Mouse (Mus musculus) fibroblast of lung, adult 2 months (primary cell): ENCODE data around the gene Ppp1r21.
A peak's percentile ranks its signal among the peaks of the same experiment; 100 is the strongest.

Source experiments
- DNase-seq: peaks from one replicate; pipeline ENCODE4 v3.0.0-alpha.2; 2011; ENCODE audit warnings: low read depth

Gene Ppp1r21

DNA sequence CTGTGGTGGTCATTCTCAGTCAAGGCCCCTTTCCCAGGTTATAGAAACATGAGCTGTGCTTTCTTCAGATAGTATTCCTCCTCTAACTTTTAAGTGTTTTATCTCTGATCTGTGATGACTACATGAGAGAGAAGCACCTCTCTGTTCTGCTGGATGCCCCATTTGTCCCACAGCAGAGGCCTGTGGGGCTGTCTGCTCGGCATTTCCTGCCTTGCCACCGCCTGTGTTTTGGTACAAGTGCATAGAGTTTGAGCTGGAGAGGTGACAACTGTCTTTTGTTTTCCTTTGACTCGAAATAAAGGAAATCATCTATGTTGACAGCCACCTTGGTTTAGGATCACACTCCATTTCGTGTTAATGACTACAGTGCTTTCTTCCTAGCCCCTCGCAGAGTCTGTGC is 44.9 kb downstream of the Ppp1r21 start:
- DNase-seq, result no peak

DNA sequence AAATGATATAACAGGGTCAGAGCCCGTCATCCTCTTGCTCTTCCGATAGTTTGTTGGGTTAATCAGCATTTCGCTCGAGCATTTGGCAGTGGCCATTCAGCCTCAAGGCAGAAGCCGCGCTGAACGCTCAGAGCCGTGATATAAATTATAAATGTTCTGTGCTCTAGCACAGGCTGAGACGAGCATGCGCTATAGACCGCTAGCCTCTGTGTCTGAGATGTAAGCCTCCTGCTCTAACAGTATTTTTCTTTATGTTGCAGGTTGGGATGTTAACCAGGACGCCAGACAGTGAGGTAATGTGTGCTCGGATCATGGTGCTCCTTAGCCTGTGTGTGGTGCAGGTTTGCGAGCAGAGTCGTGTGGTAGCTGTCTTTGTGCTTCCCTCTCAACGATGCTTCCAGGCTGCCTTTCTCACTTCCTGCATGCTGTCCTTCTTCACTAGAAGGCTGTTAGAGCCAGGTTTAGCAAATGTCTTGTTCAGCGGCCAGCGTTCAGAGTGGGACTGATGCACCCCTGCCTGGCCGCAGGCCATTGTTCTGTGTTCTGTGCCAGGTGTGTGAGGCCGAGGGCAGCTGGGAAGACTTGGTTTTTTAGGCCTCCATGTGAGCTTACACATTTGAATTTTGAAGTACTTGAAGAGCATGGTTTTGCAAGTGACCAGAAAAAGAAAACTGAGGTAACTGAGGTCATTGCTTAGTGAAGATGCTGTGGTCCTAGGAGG is 48.8 kb downstream of the Ppp1r21 start:
- no peak for DNase-seq

DNA sequence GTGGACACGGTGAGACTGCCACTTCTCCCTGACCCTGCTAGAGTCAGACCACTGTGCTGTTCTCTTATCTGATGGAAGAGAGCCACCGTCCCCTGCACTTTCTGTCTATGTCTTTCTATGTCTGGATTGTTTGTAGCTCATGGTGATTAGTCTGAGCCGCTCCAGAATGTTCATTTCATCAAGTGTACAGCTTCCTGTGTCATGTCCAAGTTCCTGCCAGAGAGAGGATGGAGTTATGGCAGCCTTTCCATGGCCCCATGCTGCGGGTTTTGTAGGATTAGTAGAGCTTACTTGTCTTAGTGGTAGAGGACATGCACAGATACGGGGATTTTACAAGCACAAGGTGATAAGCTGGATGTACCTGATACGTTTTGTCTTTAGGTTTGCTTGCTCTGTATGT is 50.6 kb downstream of the Ppp1r21 start:
- DNase-seq, result no peak

GRCm38 (mm10) chr17:88581511-88582021 is 51.6 kb downstream of the Ppp1r21 start:
- no peak for DNase-seq

GRCm38 (mm10) chr17:88582999-88583398 is 53.1 kb downstream of the Ppp1r21 start:
- no peak for DNase-seq

DNA sequence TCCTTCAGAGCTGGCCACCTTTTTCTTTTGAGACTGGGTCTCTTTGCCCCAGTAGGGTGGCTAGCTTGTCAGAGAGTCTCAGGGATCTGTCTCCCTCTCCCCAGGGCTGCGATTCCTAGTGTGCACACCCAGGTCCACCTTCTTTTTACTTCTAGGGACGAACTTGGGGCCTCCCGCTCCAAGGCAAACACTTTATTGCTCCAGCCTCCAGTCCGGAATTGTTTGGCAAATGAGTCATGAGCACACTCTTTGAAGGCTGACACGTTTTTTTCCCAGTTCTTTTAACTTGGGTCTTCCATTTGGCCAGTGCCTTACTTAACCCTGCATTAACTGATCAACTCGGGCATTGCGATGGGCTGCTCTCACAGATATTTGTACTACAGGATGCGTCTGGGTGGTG is 53.5 kb downstream of the Ppp1r21 start:
- no peak for DNase-seq

DNA sequence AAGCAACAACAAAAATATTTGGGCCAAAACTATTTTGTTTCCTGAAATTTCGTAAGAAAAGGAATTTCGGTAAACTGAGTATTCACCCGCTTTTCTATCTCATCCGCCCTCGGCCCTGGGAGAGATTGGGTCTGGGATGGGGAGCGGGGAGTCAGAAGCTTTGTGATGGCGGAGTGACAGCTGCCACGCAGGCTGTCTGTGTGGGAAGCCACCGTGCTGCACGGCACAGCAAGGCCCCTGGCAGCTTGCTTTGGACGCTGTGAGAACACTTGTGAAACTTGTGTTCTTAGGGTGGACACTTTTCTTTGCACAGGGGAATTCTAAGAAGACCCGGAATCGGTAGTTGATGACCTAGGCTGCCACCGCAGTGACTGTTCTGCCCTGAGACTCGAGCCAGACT is 57.5 kb downstream of the Ppp1r21 start:
- no peak for DNase-seq

DNA sequence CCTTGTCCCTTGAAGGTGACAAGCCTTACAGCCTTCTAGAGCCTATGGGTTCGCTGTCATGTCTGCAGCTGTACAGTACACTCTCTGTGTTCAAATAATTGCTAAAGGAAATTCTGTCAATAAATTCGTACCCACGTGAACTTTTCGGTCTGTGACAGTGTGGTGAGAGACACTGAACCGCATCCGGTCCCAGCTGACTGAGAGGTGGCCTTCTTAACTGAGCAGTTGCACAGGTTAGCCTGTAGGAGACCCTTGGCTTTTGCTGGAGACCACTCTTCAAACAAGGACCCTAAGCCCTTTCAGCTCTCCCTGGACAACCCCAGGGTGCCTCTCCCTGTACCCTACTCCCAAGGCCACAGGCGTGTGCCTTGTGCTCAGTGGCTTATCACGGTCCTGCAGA is 58.3 kb downstream of the Ppp1r21 start:
- DNase-seq, result no peak

DNA sequence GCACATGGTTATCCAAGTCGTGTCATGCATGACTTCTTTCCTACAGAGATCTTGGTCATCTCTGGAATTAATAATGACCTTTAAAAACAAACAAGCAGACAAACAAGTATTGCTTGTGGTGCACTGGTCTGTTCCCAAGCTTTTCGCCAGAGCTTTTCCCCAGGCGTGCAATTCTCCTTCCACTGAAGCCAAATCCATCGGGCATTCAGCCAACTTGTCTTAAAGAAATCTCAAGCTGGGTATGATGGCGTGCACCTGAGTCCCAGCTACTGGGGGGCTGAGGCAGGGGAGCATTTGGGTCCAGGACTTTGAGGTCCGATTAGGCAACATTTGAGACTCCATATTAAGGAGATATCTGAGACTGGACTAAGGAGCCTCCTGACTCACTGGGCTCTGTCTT is 60.3 kb downstream of the Ppp1r21 start:
- DNase-seq, result no peak

DNA sequence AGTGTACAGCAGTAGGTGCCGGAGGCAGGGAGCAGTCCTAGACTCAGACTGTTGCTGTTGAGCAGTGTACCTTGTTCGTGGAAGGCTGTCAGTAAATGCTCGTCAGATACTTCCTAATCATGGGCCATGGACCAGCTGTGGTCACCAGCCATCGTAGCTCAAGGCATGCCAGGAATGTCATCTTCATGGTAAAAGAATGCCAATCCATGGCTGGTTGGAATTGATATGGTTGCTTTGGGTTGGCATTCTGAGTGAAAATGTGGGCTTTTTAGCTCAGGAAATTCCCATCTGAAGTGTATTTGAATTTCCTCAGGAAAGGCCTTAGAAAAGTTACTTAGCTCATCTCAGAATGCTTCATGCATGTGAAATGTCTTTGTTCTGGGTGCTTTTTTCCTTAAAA is 65.2 kb downstream of the Ppp1r21 start:
- DNase-seq, result no peak

DNA sequence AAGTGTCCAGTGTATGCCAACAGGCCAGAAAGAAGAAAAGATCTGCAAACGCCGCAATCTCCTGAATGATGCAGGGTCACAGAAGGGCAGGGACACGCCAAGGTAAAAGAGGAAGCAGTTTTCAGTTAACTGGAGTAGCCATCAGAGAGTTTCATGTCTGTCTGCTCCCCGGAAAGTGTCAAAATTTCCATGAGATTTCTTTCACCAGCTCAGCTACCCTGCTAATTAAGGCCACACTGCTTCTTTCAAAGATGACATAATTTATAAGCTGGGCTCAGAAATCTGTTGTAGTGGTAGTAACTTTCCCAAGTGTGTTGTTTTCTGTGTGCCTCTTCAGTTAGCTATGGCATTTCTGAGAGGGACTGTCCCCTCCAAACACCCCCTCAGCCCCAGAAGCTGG is 66.2 kb downstream of the Ppp1r21 start:
- no peak for DNase-seq

- no peak for DNase-seq
Measured at GRCm38 (mm10) chr17:88596544-88597221, 66.8 kb downstream of the Ppp1r21 start.

DNA sequence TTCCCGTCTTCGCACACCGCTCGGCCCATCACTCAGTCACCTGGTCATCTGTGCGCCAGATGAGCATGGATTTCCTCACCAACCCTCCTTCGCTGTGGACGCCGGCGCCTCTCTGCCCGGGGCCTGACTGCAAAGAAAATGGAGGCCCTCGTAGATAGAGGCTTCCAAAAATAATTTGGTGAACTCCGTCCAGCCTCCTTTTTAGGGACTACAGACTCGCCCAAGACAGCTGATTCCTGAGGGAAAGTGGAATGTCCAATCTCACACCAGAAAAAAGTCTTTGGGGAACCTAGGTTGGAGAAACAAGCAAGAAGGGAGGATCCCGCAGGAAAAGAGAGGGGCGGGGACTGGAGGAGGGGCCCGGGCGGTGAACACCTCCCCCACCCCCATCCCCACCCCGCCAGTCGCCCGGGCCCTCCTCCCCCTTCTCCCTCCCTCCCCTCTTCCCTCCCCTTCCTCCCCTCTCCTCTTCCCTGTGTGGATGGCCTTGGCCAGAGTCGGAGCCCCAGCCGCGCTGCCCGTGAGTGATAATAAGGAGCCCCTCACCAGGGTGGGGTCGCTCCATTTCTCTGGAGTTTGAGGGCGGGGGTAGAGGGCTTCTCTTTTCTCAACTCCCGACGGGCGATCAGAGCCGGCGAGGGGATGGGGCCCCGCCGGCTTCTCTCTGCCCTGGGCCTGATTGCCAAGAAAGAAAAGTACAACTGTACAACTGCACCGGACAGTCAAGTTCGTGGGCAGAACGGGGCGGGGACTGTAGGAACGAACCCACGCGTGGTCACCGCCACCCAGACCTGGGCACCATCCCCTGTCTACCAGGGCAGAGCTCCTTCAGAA is 67.5 kb downstream of the Ppp1r21 start, which contains the start of gene Ston1:
Ston1 (plus strand) TSS at position 463 of the 834 bp plus-strand sequence.
- peak; percentile 46 for DNase-seq

GRCm38 (mm10) chr17:88598056-88598420 is 68.1 kb downstream of the Ppp1r21 start:
- no peak for DNase-seq

GRCm38 (mm10) chr17:88598570-88599368 is 68.9 kb downstream of the Ppp1r21 start:
- DNase-seq, result peak; percentile 59

DNA sequence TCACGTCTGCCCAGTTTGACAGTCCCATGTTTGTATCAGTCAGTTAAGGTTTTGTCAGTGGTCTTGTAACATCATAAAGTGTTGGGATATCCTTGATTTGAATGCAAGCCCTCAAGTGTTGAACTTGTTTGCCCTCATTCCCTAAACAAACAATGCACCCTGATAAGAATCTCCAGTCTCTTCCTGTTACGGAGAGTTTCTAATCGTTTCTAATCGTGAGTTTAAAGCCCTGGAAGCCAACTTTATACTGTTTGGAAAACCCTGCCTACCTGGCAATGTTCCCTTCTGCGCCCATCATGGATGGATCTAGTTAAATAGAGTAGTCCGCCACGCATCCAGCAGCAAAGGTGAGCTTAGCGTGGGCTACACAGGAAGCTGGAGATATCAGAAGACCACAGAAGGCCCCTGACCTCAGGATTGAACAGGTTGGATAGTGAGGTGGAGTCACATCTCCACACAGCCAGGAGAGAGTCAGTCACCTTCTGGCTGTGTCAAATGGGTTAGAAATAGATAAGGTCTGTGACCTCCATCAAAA is 70.6 kb downstream of the Ppp1r21 start:
- DNase-seq, result no peak

- no peak for DNase-seq
Measured at GRCm38 (mm10) chr17:88603943-88604342, 74.0 kb downstream of the Ppp1r21 start.

- no peak for DNase-seq
Measured at GRCm38 (mm10) chr17:88606056-88606455, 76.1 kb downstream of the Ppp1r21 start.

DNA sequence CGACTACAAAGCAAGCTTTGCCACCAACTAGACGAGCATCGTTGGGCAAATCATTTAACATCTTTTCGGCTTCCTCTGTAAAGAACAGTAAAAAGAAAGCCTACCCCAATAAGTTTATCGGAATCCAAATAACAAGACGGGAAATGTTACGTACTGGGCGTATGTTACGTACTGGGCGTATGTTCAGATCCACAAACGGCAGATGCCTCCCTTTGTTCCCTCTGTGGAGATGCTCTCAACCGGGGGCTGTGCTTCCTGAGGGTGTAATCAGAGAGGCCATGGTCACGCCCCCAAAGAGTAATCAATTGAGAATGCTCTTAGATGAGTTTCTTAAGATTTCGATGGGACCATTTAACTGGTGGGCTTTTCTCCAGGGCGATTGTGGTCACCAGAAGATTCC is 79.4 kb downstream of the Ppp1r21 start:
- DNase-seq, result no peak

GRCm38 (mm10) chr17:88611057-88611456 is 81.1 kb downstream of the Ppp1r21 start:
- DNase-seq, result no peak

DNA sequence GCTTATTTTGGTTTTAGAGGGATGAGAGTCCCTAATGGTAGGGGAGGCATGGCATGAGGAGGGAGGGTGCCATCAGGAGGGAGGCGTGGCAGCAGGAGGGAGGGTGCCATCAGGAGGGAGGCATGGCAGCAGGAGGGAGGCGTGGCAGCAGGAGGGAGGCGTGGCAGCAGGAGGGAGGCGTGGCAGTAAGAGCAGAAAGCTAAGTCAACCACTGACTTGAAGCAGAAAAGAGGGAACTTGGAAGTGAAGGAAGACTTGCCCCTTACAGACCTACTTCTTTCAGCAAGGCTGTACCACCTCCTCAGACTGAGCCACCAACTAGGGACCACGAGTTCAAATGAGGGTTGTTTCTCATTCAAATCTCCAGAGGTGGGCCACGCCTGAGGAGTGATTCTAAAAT is 83.3 kb downstream of the Ppp1r21 start:
- DNase-seq, result no peak

- no peak for DNase-seq
Measured at GRCm38 (mm10) chr17:88613721-88614120, 83.8 kb downstream of the Ppp1r21 start.
